Mouse (Mus musculus): ENCODE results near the gene Olfr1113. TPM values are rescaled to one million over a fixed set of nuclear protein-coding genes. Genes with fewer than 3 reads are reported as not detected.

The Olfr1113 gene
- not detected for polyA plus RNA-seq (2017; shearing (Covaris generic))

GRCm38 (mm10) chr2:87208670-87209069 is at the start of gene Olfr1113:
Olfr1113 (plus strand) TSS chr2:87208970.

GRCm38 (mm10) chr2:87187498-87187897 is 21.3 kb upstream of the Olfr1113 start, which contains the start of gene Olfr1112:
Olfr1112 (plus strand) TSS chr2:87187798.

GRCm38 (mm10) chr2:87247713-87248112 is 38.9 kb downstream of the Olfr1113 start, which contains the start of gene Olfr1115:
Olfr1115 (plus strand) TSS chr2:87248013.

Other genes with a start within 250 kb of the Olfr1113 start
- gene Olfr1099, start 248.3 kb upstream of the Olfr1113 start, polyA plus RNA-seq (2017; shearing (Covaris generic)) = not detected
- not detected for gene Olfr1100, start 229.0 kb upstream of the Olfr1113 start, polyA plus RNA-seq (2017; shearing (Covaris generic))
- not detected for gene Olfr1101, start 217.7 kb upstream of the Olfr1113 start, polyA plus RNA-seq (2017; shearing (Covaris generic))
- gene Olfr1102, start 210.6 kb upstream of the Olfr1113 start, polyA plus RNA-seq (2017; shearing (Covaris generic)) = not detected
- not detected for gene Olfr1104, start 181.9 kb upstream of the Olfr1113 start, polyA plus RNA-seq (2017; shearing (Covaris generic))
- not detected for gene Olfr1105, start 172.4 kb upstream of the Olfr1113 start, polyA plus RNA-seq (2017; shearing (Covaris generic))
- not detected for gene Olfr1106, start 156.7 kb upstream of the Olfr1113 start, polyA plus RNA-seq (2017; shearing (Covaris generic))
- not detected for gene Olfr1107, start 133.2 kb upstream of the Olfr1113 start, polyA plus RNA-seq (2017; shearing (Covaris generic))
- gene Olfr1109, start 113.0 kb upstream of the Olfr1113 start, polyA plus RNA-seq (2017; shearing (Covaris generic)) = 0.17 TPM
- not detected for gene Olfr259, start 94.4 kb upstream of the Olfr1113 start, polyA plus RNA-seq (2017; shearing (Covaris generic))
- gene Olfr1110, start 68.7 kb upstream of the Olfr1113 start, polyA plus RNA-seq (2017; shearing (Covaris generic)) = not detected
- gene Olfr1111, start 56.3 kb upstream of the Olfr1113 start, polyA plus RNA-seq (2017; shearing (Covaris generic)) = not detected
- gene Olfr1112, start 21.2 kb upstream of the Olfr1113 start, polyA plus RNA-seq (2017; shearing (Covaris generic)) = not detected
- gene Olfr1115, start 39.0 kb downstream of the Olfr1113 start, polyA plus RNA-seq (2017; shearing (Covaris generic)) = not detected
- 0.02 TPM for gene Olfr1116, start 58.6 kb downstream of the Olfr1113 start, polyA plus RNA-seq (2017; shearing (Covaris generic))
- gene Olfr1118, start 98.6 kb downstream of the Olfr1113 start, polyA plus RNA-seq (2017; shearing (Covaris generic)) = not detected
- gene Olfr1120, start 145.8 kb downstream of the Olfr1113 start, polyA plus RNA-seq (2017; shearing (Covaris generic)) = 0.07 TPM
- gene Olfr1121, start 160.9 kb downstream of the Olfr1113 start, polyA plus RNA-seq (2017; shearing (Covaris generic)) = not detected
- 0.16 TPM for gene Olfr1122, start 176.9 kb downstream of the Olfr1113 start, polyA plus RNA-seq (2017; shearing (Covaris generic))
- not detected for gene Olfr1123, start 207.7 kb downstream of the Olfr1113 start, polyA plus RNA-seq (2017; shearing (Covaris generic))
- gene Olfr1124, start 221.3 kb downstream of the Olfr1113 start, polyA plus RNA-seq (2017; shearing (Covaris generic)) = 0.19 TPM
- not detected for gene Olfr1126, start 245.0 kb downstream of the Olfr1113 start, polyA plus RNA-seq (2017; shearing (Covaris generic))

Measured in CD4-positive, CD25-positive, alpha-beta regulatory T cell (primary cell).